Mouse (Mus musculus): ENCODE data around the gene Cox19.

Gene Cox19

GRCm38 (mm10) chr5:139331742-139332141 lies 19.5 kb downstream of the Cox19 start:
- intact Hi-C loops (cut with DNase I) = loop anchor here (2.0 kb wide), 1 partner anchor 23 kb away; no protein-coding TSS in a partner anchor

GRCm38 (mm10) chr5:139330766-139331165 lies 20.5 kb downstream of the Cox19 start:
- intact Hi-C loops (cut with DNase I) = no loop called here

- intact Hi-C loops (cut with DNase I) = loop anchor here (10.0 kb wide), 1 partner anchor 483 kb away; no protein-coding TSS in a partner anchor
These were observed 23.6 kb downstream of the Cox19 start for GRCm38 (mm10) chr5:139327634-139328020.

- intact Hi-C loops (cut with DNase I) = loop anchor here (10.0 kb wide), 1 partner anchor 482 kb away; no protein-coding TSS in a partner anchor
These were observed 24.1 kb downstream of the Cox19 start for GRCm38 (mm10) chr5:139326986-139327633.

- intact Hi-C loops (cut with DNase I) = loop anchor here (10.0 kb wide), 1 partner anchor 481 kb away; no protein-coding TSS in a partner anchor
These were observed 25.0 kb downstream of the Cox19 start for GRCm38 (mm10) chr5:139326111-139326696.

- intact Hi-C loops (cut with DNase I) = loop anchor here (1.0 to 10.0 kb wide), 2 partner anchors 43 to 481 kb away; no protein-coding TSS in a partner anchor
These were observed 25.7 kb downstream of the Cox19 start, which contains the start of gene Adap1 for GRCm38 (mm10) chr5:139325395-139325966. TSS of gene Adap1 (minus strand) at chr5:139325622.

GRCm38 (mm10) chr5:139324691-139325394 lies 26.4 kb downstream of the Cox19 start:
- intact Hi-C loops (cut with DNase I) = loop anchor here (1.0 to 10.0 kb wide), 2 partner anchors 43 to 480 kb away; no protein-coding TSS in a partner anchor

- intact Hi-C loops (cut with DNase I) = loop anchor here (10.0 kb wide), 1 partner anchor 479 kb away; no protein-coding TSS in a partner anchor
These were observed 27.1 kb downstream of the Cox19 start for GRCm38 (mm10) chr5:139324045-139324491.

GRCm38 (mm10) chr5:139323260-139323924 lies 27.8 kb downstream of the Cox19 start:
- intact Hi-C loops (cut with DNase I) = loop anchor here (10.0 kb wide), 1 partner anchor 479 kb away; no protein-coding TSS in a partner anchor

- intact Hi-C loops (cut with DNase I) = loop anchor here (10.0 kb wide), 1 partner anchor 477 kb away; no protein-coding TSS in a partner anchor
These were observed 29.9 kb downstream of the Cox19 start for GRCm38 (mm10) chr5:139321331-139321730.

- intact Hi-C loops (cut with DNase I) = loop anchor here (10.0 kb wide), 1 partner anchor 476 kb away; no protein-coding TSS in a partner anchor
These were observed 30.8 kb downstream of the Cox19 start for GRCm38 (mm10) chr5:139320424-139320823.

GRCm38 (mm10) chr5:139317751-139318504 lies 33.3 kb downstream of the Cox19 start:
- intact Hi-C loops (cut with DNase I) = no loop called here

- intact Hi-C loops (cut with DNase I) = no loop called here
These were observed 34.1 kb downstream of the Cox19 start for GRCm38 (mm10) chr5:139316982-139317675.

GRCm38 (mm10) chr5:139314941-139315642 lies 36.1 kb downstream of the Cox19 start:
- intact Hi-C loops (cut with DNase I) = no loop called here

- intact Hi-C loops (cut with DNase I) = no loop called here
These were observed 37.7 kb downstream of the Cox19 start for GRCm38 (mm10) chr5:139313536-139313935.

- intact Hi-C loops (cut with DNase I) = no loop called here
These were observed 39.4 kb downstream of the Cox19 start for GRCm38 (mm10) chr5:139311822-139312221.

- intact Hi-C loops (cut with DNase I) = no loop called here
These were observed 40.7 kb downstream of the Cox19 start for GRCm38 (mm10) chr5:139310477-139310876.

GRCm38 (mm10) chr5:139309946-139310345 lies 41.3 kb downstream of the Cox19 start:
- intact Hi-C loops (cut with DNase I) = no loop called here

- intact Hi-C loops (cut with DNase I) = no loop called here
These were observed 47.6 kb downstream of the Cox19 start for GRCm38 (mm10) chr5:139303646-139304061.
